Mouse (Mus musculus) embryonic facial prominence, embryonic 10.5 days (tissue): ENCODE results near the gene Ube2j1. TPM values are rescaled to one million over a fixed set of nuclear protein-coding genes. Genes with fewer than 3 reads are reported as not detected.

Experiments used
- DNase-seq: peaks from one replicate; pipeline ENCODE4 v3.0.0-alpha.2; 2017; ENCODE audit warnings: low spot score
- H3K27ac ChIP-seq: fragments of 300-500 bp; sonication (generic); replicated peaks from 2 replicates; pipeline ENCODE4 v1.5.1; 2016; ENCODE audit warnings: mild to moderate bottlenecking
- H3K27me3 ChIP-seq: fragments of 300-500 bp; sonication (generic); replicated peaks from 2 replicates; pipeline ENCODE4 v1.6.1; 2016; ENCODE audit warnings: low read depth, mild to moderate bottlenecking; ENCODE audit not compliant: poor library complexity, severe bottlenecking
- H3K36me3 ChIP-seq: fragments of 300-500 bp; sonication (generic); replicated peaks from 2 replicates; pipeline ENCODE4 v1.6.1; 2016; ENCODE audit warnings: mild to moderate bottlenecking, moderate library complexity
- H3K4me1 ChIP-seq: fragments of 300-500 bp; sonication (generic); 2 replicates; pipeline ENCODE4 v1.6.1; 2016
- H3K4me3 ChIP-seq: fragments of 300-500 bp; sonication (generic); 2 replicates; pipeline ENCODE4 v1.5.1; 2016; ENCODE audit warnings: mild to moderate bottlenecking, moderate library complexity
- H3K9me3 ChIP-seq: fragments of 300-500 bp; sonication (generic); 2 replicates; pipeline ENCODE4 v1.6.1; 2016; ENCODE audit warnings: mild to moderate bottlenecking
- WGBS: fragments of 180-500 bp; shearing (Covaris S2); methylation state at CpG from one replicate; pipeline ENCODE4 v1.1.7; 2016; 5-methylcytosine and 5-hydroxymethylcytosine counted together
- polyA plus RNA-seq: library from polyadenylated mRNA; unstranded; fragments of >200 nt; fragmentation: Nextera tagmentation; extraction: Ambion mirVana; gene quantifications from 2 replicates; pipeline ENCODE4 v1.2.1, GENCODE M21; 2016

The Ube2j1 gene
- polyA plus RNA-seq, 1 experiment from 2014 or later, result 37.8 TPM

GRCm38 (mm10) chr4:33077724-33078123 lies 46.5 kb downstream of the Ube2j1 start:
- Histone ChIP-seq H3K27ac (no peak overlapping the region; the same call in 1 of the 2 replicates), H3K4me1 (peaks cover 9% of the 10 kb centered on the region), H3K9me3 (no peaks in the 10 kb centered on the region), H3K4me3 (no peak overlapping the region), H3K27me3 (no peaks in the 10 kb centered on the region), H3K36me3 (no peaks in the 10 kb centered on the region)
- no peak for DNase-seq
- 69% methylated on average over 8 of the region's 8 CpGs for WGBS

GRCm38 (mm10) chr4:33078492-33078891 lies 47.3 kb downstream of the Ube2j1 start:
- WGBS, result 82% methylated on average over 3 of the region's 3 CpGs
- H3K36me3 ChIP-seq, result no peaks in the 10 kb centered on the region

GRCm38 (mm10) chr4:33099118-33099694 lies 68.0 kb downstream of the Ube2j1 start:
- WGBS, result 87% methylated on average over 6 of the region's 6 CpGs
- no peaks in the 10 kb centered on the region for H3K27me3 ChIP-seq
- H3K4me1 ChIP-seq, result no peaks in the 10 kb centered on the region
- no peak overlapping the region for H3K4me3 ChIP-seq
- no peak for DNase-seq
- no peaks in the 10 kb centered on the region for H3K36me3 ChIP-seq
- no peak overlapping the region for H3K27ac ChIP-seq
- no peaks in the 10 kb centered on the region for H3K9me3 ChIP-seq

More at GRCm38 (mm10) chr4:33078492-33078891, 47.3 kb downstream of the Ube2j1 start:
- Histone ChIP-seq H3K4me1 (peaks cover 7% of the 10 kb centered on the region), H3K27me3 (no peaks in the 10 kb centered on the region), H3K9me3 (no peaks in the 10 kb centered on the region), H3K27ac (no peak overlapping the region), H3K4me3 (no peak overlapping the region)
- no peak for DNase-seq

Other genes with a start within 250 kb of the Ube2j1 start
- 95.6 and 112 TPM in 2 replicates for gene Lyrm2, start 231.2 kb upstream of the Ube2j1 start, polyA plus RNA-seq
- 12.2 and 16.4 TPM in 2 replicates for gene Ankrd6, start 80.6 kb upstream of the Ube2j1 start, polyA plus RNA-seq
- gene Rragd, start 48.4 kb upstream of the Ube2j1 start, polyA plus RNA-seq, result 22.5 and 22.9 TPM in 2 replicates
- 0.21 TPM in 1 of 2 replicates, not detected in the other for gene Gabrr2, start 31.6 kb downstream of the Ube2j1 start, polyA plus RNA-seq
- 0.06 TPM in 1 of 2 replicates, not detected in the other for gene Gabrr1, start 101.1 kb downstream of the Ube2j1 start, polyA plus RNA-seq
- gene Pm20d2, start 158.3 kb downstream of the Ube2j1 start, polyA plus RNA-seq, result 0.74 and 0.92 TPM in 2 replicates
- gene Srsf12, start 177.6 kb downstream of the Ube2j1 start, polyA plus RNA-seq, result 3.3 and 5.8 TPM in 2 replicates